Mouse (Mus musculus) adrenal gland, postnatal 36 days (tissue): ENCODE results near the gene Hyls1. TPM values are rescaled to one million over a fixed set of nuclear protein-coding genes. Genes with fewer than 3 reads are reported as not detected.

ENCODE experiments used
- total RNA-seq, 2 experiments: library from RNA; stranded (reverse); gene quantifications; 2 replicates each; pipeline ENCODE4 v1.2.3; 2021

Hyls1 gene
- total RNA-seq, 2 experiments from 2014 or later, result 3.3 to 4.2 TPM

Other genes with a start within 250 kb of the Hyls1 start
- gene Cdon, start 149.3 kb downstream of the Hyls1 start, total RNA-seq, result 10 to 100 TPM; 14.2 to 17.9 TPM
- gene Gm1113, start 52.1 kb downstream of the Hyls1 start, total RNA-seq, result not detected
- under 1 TPM; 0.56 to 0.79 TPM for gene Ddx25, start 11.9 kb downstream of the Hyls1 start, total RNA-seq
- gene Pus3, start 11.8 kb downstream of the Hyls1 start, total RNA-seq, result 10 to 100 TPM; 10.6 to 13.3 TPM
- gene Pate2, start 114 bp downstream of the Hyls1 start, total RNA-seq, result under 1 TPM; 0.16 to 0.60 TPM
- not detected for gene Pate4, start 41.5 kb upstream of the Hyls1 start, total RNA-seq
- not detected for gene Pate3, start 77.8 kb upstream of the Hyls1 start, total RNA-seq
- gene Pate1, start 117.0 kb upstream of the Hyls1 start, total RNA-seq, result not detected
- gene Gm17677, start 170.7 kb upstream of the Hyls1 start, total RNA-seq, result not detected
- gene Gm17727, start 207.7 kb upstream of the Hyls1 start, total RNA-seq, result not detected
- not detected for gene Gm27235, start 219.7 kb upstream of the Hyls1 start, total RNA-seq
- not detected for gene D730048I06Rik, start 219.7 kb upstream of the Hyls1 start, total RNA-seq